Mouse (Mus musculus) embryonic facial prominence, embryonic 10.5 days (tissue): ENCODE data around the gene Spef2. TPM values are rescaled to one million over a fixed set of nuclear protein-coding genes. Genes with fewer than 3 reads are reported as not detected.
"Not testable (repeated sequence)": the region's sequence is repeated elsewhere in the genome, so short reads cannot be mapped to it uniquely, and the experiment has no call there.

Experiments
- DNase-seq: peaks from one replicate; pipeline ENCODE4 v3.0.0-alpha.2; 2017; ENCODE audit warnings: low spot score
- H3K27ac ChIP-seq: fragments of 300-500 bp; sonication (generic); replicated peaks from 2 replicates; pipeline ENCODE4 v1.5.1; 2016; ENCODE audit warnings: mild to moderate bottlenecking
- H3K27me3 ChIP-seq: fragments of 300-500 bp; sonication (generic); replicated peaks from 2 replicates; pipeline ENCODE4 v1.6.1; 2016; ENCODE audit warnings: low read depth, mild to moderate bottlenecking; ENCODE audit not compliant: poor library complexity, severe bottlenecking
- H3K36me3 ChIP-seq: fragments of 300-500 bp; sonication (generic); replicated peaks from 2 replicates; pipeline ENCODE4 v1.6.1; 2016; ENCODE audit warnings: mild to moderate bottlenecking, moderate library complexity
- H3K4me1 ChIP-seq: fragments of 300-500 bp; sonication (generic); 2 replicates; pipeline ENCODE4 v1.6.1; 2016
- H3K4me3 ChIP-seq: fragments of 300-500 bp; sonication (generic); 2 replicates; pipeline ENCODE4 v1.5.1; 2016; ENCODE audit warnings: mild to moderate bottlenecking, moderate library complexity
- H3K9me3 ChIP-seq: fragments of 300-500 bp; sonication (generic); 2 replicates; pipeline ENCODE4 v1.6.1; 2016; ENCODE audit warnings: mild to moderate bottlenecking
- WGBS: fragments of 180-500 bp; shearing (Covaris S2); methylation state at CpG from one replicate; pipeline ENCODE4 v1.1.7; 2016; 5-methylcytosine and 5-hydroxymethylcytosine counted together
- polyA plus RNA-seq: library from polyadenylated mRNA; unstranded; fragments of >200 nt; fragmentation: Nextera tagmentation; extraction: Ambion mirVana; gene quantifications from 2 replicates; pipeline ENCODE4 v1.2.1, GENCODE M21; 2016

Gene Spef2
- polyA plus RNA-seq, 1 experiment from 2014 or later: 0.27 TPM

GRCm38 (mm10) chr15:9710330-9710729, 38.3 kb downstream of the Spef2 start:
- 88% methylated on average over 2 of the region's 2 CpGs for WGBS
- DNase-seq: no peak
- Histone ChIP-seq H3K36me3 (no peaks in the 10 kb centered on the region), H3K9me3 (no peaks in the 10 kb centered on the region), H3K27me3 (no peaks in the 10 kb centered on the region), H3K27ac (no peak overlapping the region), H3K4me1 (no peaks in the 10 kb centered on the region), H3K4me3 (no peak overlapping the region)

GRCm38 (mm10) chr15:9705830-9706450, 42.7 kb downstream of the Spef2 start:
- no peak overlapping the region for H3K4me3 ChIP-seq
- DNase-seq: no peak
- no peaks in the 10 kb centered on the region for H3K27me3 ChIP-seq
- no peaks in the 10 kb centered on the region for H3K4me1 ChIP-seq
- H3K27ac ChIP-seq: no peak overlapping the region
- no peaks in the 10 kb centered on the region for H3K36me3 ChIP-seq
- no peaks in the 10 kb centered on the region for H3K9me3 ChIP-seq
- WGBS: 78% methylated on average over 2 of the region's 2 CpGs

DNA sequence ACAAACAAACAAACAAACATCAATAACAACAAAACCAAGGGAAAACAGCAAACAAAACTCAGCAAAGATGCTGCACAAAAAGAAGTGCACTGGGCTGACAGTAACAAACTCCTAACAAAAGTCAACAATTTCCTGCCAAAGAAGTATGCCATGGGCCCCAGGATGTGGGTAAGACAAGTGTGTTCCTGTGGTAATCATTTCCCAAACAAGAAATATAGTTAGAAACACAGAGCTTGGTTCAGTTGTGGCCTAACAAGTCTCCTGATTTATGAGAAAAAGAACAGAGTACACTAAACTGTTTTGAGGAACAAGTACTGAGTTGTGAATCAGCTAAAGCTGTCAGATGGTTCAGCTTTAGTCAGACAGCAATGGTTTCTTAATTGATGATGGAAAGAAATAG, 46.8 kb downstream of the Spef2 start:
- Histone ChIP-seq H3K4me1 (no peaks in the 10 kb centered on the region), H3K27me3 (no peaks in the 10 kb centered on the region), H3K4me3 (no peak overlapping the region), H3K9me3 (no peaks in the 10 kb centered on the region), H3K36me3 (no peaks in the 10 kb centered on the region), H3K27ac (no peak overlapping the region)
- DNase-seq: no peak

DNA sequence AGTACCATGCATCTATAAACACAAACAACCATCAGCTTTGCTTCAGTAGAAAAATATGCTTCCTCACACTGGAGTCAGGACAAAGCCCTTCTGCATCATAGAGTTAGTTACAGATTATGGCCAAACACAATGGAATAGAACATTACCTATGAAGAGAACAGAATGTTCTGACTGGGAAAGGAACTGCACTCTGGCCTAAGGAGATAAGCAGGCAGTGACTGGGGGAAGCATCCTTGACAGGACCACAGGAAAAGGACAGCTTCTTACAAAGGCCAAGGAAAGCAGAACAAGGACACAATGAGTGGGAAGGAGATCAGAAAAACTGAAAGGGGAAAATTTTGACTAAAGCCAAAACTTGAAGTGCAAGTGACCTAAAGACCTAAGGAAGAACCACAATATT, 56.9 kb downstream of the Spef2 start:
- Histone ChIP-seq H3K4me1 (no peaks in the 10 kb centered on the region), H3K4me3 (no peak overlapping the region), H3K27me3 (no peaks in the 10 kb centered on the region), H3K9me3 (no peaks in the 10 kb centered on the region), H3K27ac (no peak overlapping the region), H3K36me3 (no peaks in the 10 kb centered on the region)
- DNase-seq: no peak

DNA sequence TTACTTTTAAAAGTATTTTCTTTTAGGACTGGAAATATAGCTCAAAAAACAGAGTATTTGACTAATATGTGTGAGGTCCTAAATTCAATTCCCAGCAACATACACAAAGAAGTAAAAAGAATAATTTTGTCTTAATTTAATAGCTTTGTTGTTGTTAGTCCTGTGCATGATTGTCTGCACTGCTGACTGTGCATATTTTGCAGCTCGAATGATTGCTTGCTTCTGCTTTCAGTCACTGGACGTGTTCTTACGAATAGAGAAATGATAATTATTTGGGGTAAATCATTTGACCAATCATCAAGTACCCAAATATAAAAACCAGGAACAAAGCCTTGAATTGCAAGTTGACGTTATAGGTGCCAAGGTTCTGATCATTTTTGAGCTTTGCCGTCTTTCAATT, 57.8 kb downstream of the Spef2 start:
- no peak overlapping the region for H3K27ac ChIP-seq
- H3K27me3 ChIP-seq: no peaks in the 10 kb centered on the region
- 90% methylated on average over 5 of the region's 5 CpGs for WGBS
- no peak for DNase-seq
- no peaks in the 10 kb centered on the region for H3K4me1 ChIP-seq
- no peaks in the 10 kb centered on the region for H3K9me3 ChIP-seq
- no peaks in the 10 kb centered on the region for H3K36me3 ChIP-seq
- H3K4me3 ChIP-seq: no peak overlapping the region

DNA sequence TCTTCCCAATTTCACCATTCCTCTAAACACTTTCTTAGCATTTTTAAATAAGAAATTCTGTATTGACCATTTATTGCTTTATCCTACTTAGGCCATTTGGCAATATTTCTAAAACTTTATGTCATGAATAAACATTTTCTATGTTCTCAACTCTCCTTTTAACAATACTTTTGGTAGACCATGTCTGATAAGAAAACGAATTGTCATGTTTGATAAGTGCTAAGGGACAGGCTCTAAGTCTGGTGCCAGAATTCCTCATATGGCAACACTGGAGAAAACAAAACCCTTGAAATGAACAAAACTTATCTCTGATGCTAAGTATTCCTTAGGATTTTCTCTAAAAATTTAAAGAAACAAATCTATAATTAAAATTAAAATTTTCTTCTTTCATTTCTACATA, 58.2 kb downstream of the Spef2 start:
- no peaks in the 10 kb centered on the region for H3K27me3 ChIP-seq
- WGBS: 77% methylated on average over 1 of the region's 1 CpGs
- no peaks in the 10 kb centered on the region for H3K4me1 ChIP-seq
- no peaks in the 10 kb centered on the region for H3K36me3 ChIP-seq
- no peaks in the 10 kb centered on the region for H3K9me3 ChIP-seq
- DNase-seq: no peak
- no peak overlapping the region for H3K4me3 ChIP-seq
- H3K27ac ChIP-seq: no peak overlapping the region

GRCm38 (mm10) chr15:9683485-9683884, 65.2 kb downstream of the Spef2 start:
- DNase-seq: no peak
- Histone ChIP-seq H3K9me3 (no peaks in the 10 kb centered on the region), H3K4me3 (no peak overlapping the region), H3K36me3 (no peaks in the 10 kb centered on the region), H3K4me1 (no peaks in the 10 kb centered on the region), H3K27ac (no peak overlapping the region), H3K27me3 (no peaks in the 10 kb centered on the region)
- WGBS: 86% methylated on average over 4 of the region's 4 CpGs

- no peak for DNase-seq
These were observed 71.2 kb downstream of the Spef2 start for GRCm38 (mm10) chr15:9677343-9678036.

GRCm38 (mm10) chr15:9668575-9668974, 80.1 kb downstream of the Spef2 start:
- no peaks in the 10 kb centered on the region for H3K4me1 ChIP-seq
- no peak overlapping the region for H3K27ac ChIP-seq
- H3K27me3 ChIP-seq: no peaks in the 10 kb centered on the region
- H3K9me3 ChIP-seq: no peaks in the 10 kb centered on the region
- H3K4me3 ChIP-seq: no peak overlapping the region
- no peaks in the 10 kb centered on the region for H3K36me3 ChIP-seq
- WGBS: 88% methylated on average over 4 of the region's 4 CpGs
- no peak for DNase-seq

More at GRCm38 (mm10) chr15:9677343-9678036, 71.2 kb downstream of the Spef2 start:
- Histone ChIP-seq H3K27me3 (no peaks in the 10 kb centered on the region), H3K9me3 (no peaks in the 10 kb centered on the region), H3K4me3 (no peak overlapping the region), H3K36me3 (no peaks in the 10 kb centered on the region), H3K27ac (no peak overlapping the region), H3K4me1 (no peaks in the 10 kb centered on the region)
- WGBS: 79% methylated on average over 9 of the region's 9 CpGs

- DNase-seq, H3K27ac ChIP-seq, H3K9me3 ChIP-seq, H3K27me3 ChIP-seq, H3K4me3 ChIP-seq, H3K4me1 ChIP-seq, H3K36me3 ChIP-seq: not testable (repeated sequence)
- 83% methylated on average over 2 of the region's 2 CpGs for WGBS
These were observed 83.7 kb downstream of the Spef2 start for GRCm38 (mm10) chr15:9664948-9665347.

GRCm38 (mm10) chr15:9661215-9661614, 87.5 kb downstream of the Spef2 start:
- Histone ChIP-seq H3K9me3 (no peaks in the 10 kb centered on the region), H3K27me3 (no peaks in the 10 kb centered on the region), H3K36me3 (no peaks in the 10 kb centered on the region), H3K4me3 (no peak overlapping the region), H3K27ac (no peak overlapping the region), H3K4me1 (no peaks in the 10 kb centered on the region)
- DNase-seq: no peak
- WGBS: 87% methylated on average over 1 of the region's 1 CpGs

- Histone ChIP-seq H3K27ac (no peak overlapping the region), H3K9me3 (no peaks in the 10 kb centered on the region), H3K27me3 (no peaks in the 10 kb centered on the region), H3K4me1 (no peaks in the 10 kb centered on the region), H3K36me3 (no peaks in the 10 kb centered on the region), H3K4me3 (no peak overlapping the region)
- no peak for DNase-seq
- 90% methylated on average over 12 of the region's 12 CpGs for WGBS
These were observed 114.2 kb downstream of the Spef2 start for GRCm38 (mm10) chr15:9634471-9634870.

GRCm38 (mm10) chr15:9631657-9632056, 117.0 kb downstream of the Spef2 start:
- no peaks in the 10 kb centered on the region for H3K27me3 ChIP-seq
- H3K4me1 ChIP-seq: no peaks in the 10 kb centered on the region
- H3K4me3 ChIP-seq: no peak overlapping the region
- H3K9me3 ChIP-seq: no peaks in the 10 kb centered on the region
- 93% methylated on average over 6 of the region's 6 CpGs for WGBS
- no peak for DNase-seq
- H3K27ac ChIP-seq: no peak overlapping the region
- H3K36me3 ChIP-seq: no peaks in the 10 kb centered on the region
